Mouse (Mus musculus) pancreas, adult 10 weeks (tissue): ENCODE measurements around the gene Vapb. TPM values are rescaled to one million over a fixed set of nuclear protein-coding genes. Genes with fewer than 3 reads are reported as not detected.

Experiments used
- polyA plus RNA-seq: library from polyadenylated mRNA; stranded (reverse); fragments of 350-450 nt; fragmentation: Illumina TruSeq; extraction: RNeasy Lipid Tissue Mini Kit (QIAGEN cat#74804); gene quantifications from one replicate; pipeline ENCODE4 v1.2.3, GENCODE M21; 2015; ENCODE audit warnings: low read depth, low replicate concordance; ENCODE audit not compliant: insufficient read depth

The Vapb gene
- 9.8 TPM for polyA plus RNA-seq

DNA sequence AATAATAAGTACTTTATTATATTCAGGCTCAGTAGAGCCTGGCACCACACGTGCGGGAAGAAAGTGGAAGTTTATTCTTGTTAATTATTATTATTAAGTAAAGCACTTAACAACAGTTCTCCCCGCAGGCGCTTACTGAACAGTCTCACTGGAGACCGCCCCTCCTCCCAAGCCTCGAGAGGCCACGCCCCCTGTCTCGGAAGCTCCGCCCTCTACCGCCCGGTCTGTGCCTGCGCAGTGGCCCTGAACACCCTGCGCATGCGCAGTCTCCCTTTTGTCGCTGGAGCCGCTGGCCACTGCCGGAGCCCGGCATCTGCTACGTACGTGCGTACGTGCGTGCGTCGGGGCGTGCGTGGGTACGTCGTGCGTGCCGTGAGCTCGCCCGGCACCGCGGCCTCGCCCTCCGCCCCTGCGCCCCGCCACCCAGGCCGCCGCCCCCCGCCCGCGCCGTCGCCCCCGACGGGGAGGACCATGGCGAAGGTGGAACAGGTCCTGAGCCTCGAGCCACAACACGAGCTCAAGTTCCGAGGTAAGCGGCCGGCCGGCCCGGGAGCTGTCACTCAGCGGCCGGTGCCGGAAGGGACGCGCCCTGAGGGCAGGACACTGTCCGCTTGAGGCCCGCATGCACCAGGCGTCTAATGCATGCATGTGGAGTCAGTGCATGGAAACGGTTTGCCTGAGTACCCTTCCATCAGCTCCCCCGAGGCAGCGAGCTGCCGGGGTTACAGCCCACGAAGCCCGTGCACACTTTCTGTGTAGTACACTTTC is at the start of gene Vapb:
Gene Vapb (plus strand): TSS at position 290 of the 768 bp plus-strand sequence.

DNA sequence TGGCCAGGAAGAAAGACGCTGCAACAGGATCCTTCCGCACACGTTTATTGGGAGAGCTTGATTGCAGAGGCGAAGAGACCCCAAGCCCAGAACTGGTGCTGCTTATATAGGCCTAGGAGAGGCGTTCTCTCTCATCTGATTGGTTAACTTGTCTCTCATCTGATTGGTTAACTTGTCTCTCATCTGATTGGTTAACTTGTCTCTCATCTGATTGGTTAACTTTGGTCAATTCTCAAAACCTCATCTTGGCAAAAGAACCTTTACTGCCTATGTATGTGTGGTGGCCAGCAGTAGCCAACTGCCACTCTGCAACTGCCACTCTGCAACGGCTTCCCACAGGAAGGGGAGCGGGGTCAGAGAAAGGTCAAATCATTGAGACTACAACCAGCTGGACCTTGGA is 18.2 kb upstream of the Vapb start, which contains the start of gene 1700010B08Rik:
Gene 1700010B08Rik (plus strand): TSS at position 301 of the 400 bp plus-strand sequence.

Other genes starting within 250 kb of the Vapb start
- gene 1700021F07Rik, start 214.9 kb upstream of the Vapb start, polyA plus RNA-seq, result not detected
- gene Ankrd60, start 159.1 kb upstream of the Vapb start, polyA plus RNA-seq, result not detected
- gene Rab22a, start 77.8 kb upstream of the Vapb start, polyA plus RNA-seq, result 5.7 TPM
- not detected for gene 1700010B08Rik, start 18.1 kb upstream of the Vapb start, polyA plus RNA-seq